Mouse (Mus musculus): Measurements from ENCODE around the gene Msmo1. TPM values are rescaled to one million over a fixed set of nuclear protein-coding genes. Genes with fewer than 3 reads are reported as not detected.

Msmo1 gene
- 65.0 TPM for polyA plus RNA-seq (2012; fragmentation: generic; extraction: Trizol)

GRCm38 (mm10) chr8:64733271-64733943 lies at the start of gene Msmo1:
Msmo1 (minus strand) TSS chr8:64733792.
- H3K36me3 ChIP-seq (ENCODE audit: control insufficient read depth, insufficient read depth): peaks cover 27% of the 10 kb centered on the region
- H3K4me2 ChIP-seq (ENCODE audit: low read depth): peak within 1 kb of the TSS; percentile 72
- TF ChIP-seq TCF3 (IDR thresholded peaks at IDR 0.05; ENCODE audit: insufficient read length, low read depth) (no peak), SRF (IDR thresholded peaks at IDR 0.05; ENCODE audit: control insufficient read depth, insufficient read length, low read depth) (peak; percentile 50), TCF12 (IDR thresholded peaks at IDR 0.05; ENCODE audit: insufficient read depth, poor library complexity, severe bottlenecking) (no peak), MYOD1 (IDR thresholded peaks at IDR 0.05; ENCODE audit: control insufficient read depth in 1 of 3, insufficient read length in 2 of 3, low read depth in 2 of 3) (peak in 2 of 3 experiments; percentile 71 to 79), USF1 (IDR thresholded peaks at IDR 0.05; ENCODE audit: low read depth) (peak; percentile 29), POLR2AphosphoS2 (IDR thresholded peaks at IDR 0.05; ENCODE audit: insufficient read length, low read depth) (peak; percentile 93), E2F4 (IDR thresholded peaks at IDR 0.05; ENCODE audit: insufficient read depth) (peak; percentile 73), MYOG (IDR thresholded peaks at IDR 0.05; ENCODE audit: control insufficient read depth in 1 of 3, insufficient read depth in 1 of 3, insufficient read length in 2 of 3, low read depth in 2 of 3) (peak in 2 of 3 experiments; percentile 22 to 43), REST (IDR thresholded peaks at IDR 0.05; ENCODE audit: insufficient read depth, insufficient read length) (no peak), CEBPB (IDR thresholded peaks at IDR 0.05; ENCODE audit: insufficient read depth, poor library complexity, severe bottlenecking) (no peak), POLR2A (IDR thresholded peaks at IDR 0.05; ENCODE audit: insufficient read length, low read depth) (peak; percentile 91)
- H3ac ChIP-seq (ENCODE audit: control insufficient read depth, insufficient read length): peak within 1 kb of the TSS; percentile 47
- peak within 1 kb of the TSS; percentile 84 for H3K4me3 ChIP-seq
- H3K79me2 ChIP-seq (ENCODE audit: control insufficient read depth, insufficient read depth): peaks cover 50% of the 10 kb centered on the region
- H3K27me3 ChIP-seq (ENCODE audit: control insufficient read depth, insufficient read depth, insufficient read length): no peaks in the 10 kb centered on the region

- Histone ChIP-seq H3K79me2 (ENCODE audit: control insufficient read depth, insufficient read depth) (no peaks in the 10 kb centered on the region), H3K4me2 (ENCODE audit: low read depth) (no peak overlapping the region), H3ac (ENCODE audit: control insufficient read depth, insufficient read length) (no peak overlapping the region), H3K27me3 (ENCODE audit: control insufficient read depth, insufficient read depth, insufficient read length) (no peaks in the 10 kb centered on the region), H3K36me3 (ENCODE audit: control insufficient read depth, insufficient read depth) (no peaks in the 10 kb centered on the region), H3K4me3 (no peak overlapping the region)
- TF ChIP-seq USF1 (IDR thresholded peaks at IDR 0.05; ENCODE audit: low read depth) (no peak), REST (IDR thresholded peaks at IDR 0.05; ENCODE audit: insufficient read depth, insufficient read length) (no peak), CEBPB (IDR thresholded peaks at IDR 0.05; ENCODE audit: insufficient read depth, poor library complexity, severe bottlenecking) (no peak), TCF12 (IDR thresholded peaks at IDR 0.05; ENCODE audit: insufficient read depth, poor library complexity, severe bottlenecking) (no peak), TCF3 (IDR thresholded peaks at IDR 0.05; ENCODE audit: insufficient read length, low read depth) (no peak), SRF (IDR thresholded peaks at IDR 0.05; ENCODE audit: control insufficient read depth, insufficient read length, low read depth) (no peak), MYOG (IDR thresholded peaks at IDR 0.05; ENCODE audit: control insufficient read depth in 1 of 3, insufficient read depth in 1 of 3, insufficient read length in 2 of 3, low read depth in 2 of 3) (no peak), E2F4 (IDR thresholded peaks at IDR 0.05; ENCODE audit: insufficient read depth) (no peak)
Observed at GRCm38 (mm10) chr8:64781947-64782346, 48.4 kb upstream of the Msmo1 start.

GRCm38 (mm10) chr8:64777925-64778324 lies 44.3 kb upstream of the Msmo1 start:
- no peaks in the 10 kb centered on the region for H3K36me3 ChIP-seq (ENCODE audit: control insufficient read depth, insufficient read depth)
- no peaks in the 10 kb centered on the region for H3K79me2 ChIP-seq (ENCODE audit: control insufficient read depth, insufficient read depth)
- TF ChIP-seq POLR2A (IDR thresholded peaks at IDR 0.05; ENCODE audit: insufficient read length, low read depth) (no peak), TCF12 (IDR thresholded peaks at IDR 0.05; ENCODE audit: insufficient read depth, poor library complexity, severe bottlenecking) (no peak), MYOD1 (IDR thresholded peaks at IDR 0.05; ENCODE audit: control insufficient read depth in 1 of 3, insufficient read length in 2 of 3, low read depth in 2 of 3) (no peak), SRF (IDR thresholded peaks at IDR 0.05; ENCODE audit: control insufficient read depth, insufficient read length, low read depth) (no peak), MYOG (IDR thresholded peaks at IDR 0.05; ENCODE audit: control insufficient read depth in 1 of 3, insufficient read depth in 1 of 3, insufficient read length in 2 of 3, low read depth in 2 of 3) (no peak), REST (IDR thresholded peaks at IDR 0.05; ENCODE audit: insufficient read depth, insufficient read length) (no peak), TCF3 (IDR thresholded peaks at IDR 0.05; ENCODE audit: insufficient read length, low read depth) (no peak), USF1 (IDR thresholded peaks at IDR 0.05; ENCODE audit: low read depth) (no peak), POLR2AphosphoS2 (IDR thresholded peaks at IDR 0.05; ENCODE audit: insufficient read length, low read depth) (no peak)
- no peak overlapping the region for H3K4me2 ChIP-seq (ENCODE audit: low read depth)
- H3K4me3 ChIP-seq: no peak overlapping the region
- H3ac ChIP-seq (ENCODE audit: control insufficient read depth, insufficient read length): no peak overlapping the region
- no peaks in the 10 kb centered on the region for H3K27me3 ChIP-seq (ENCODE audit: control insufficient read depth, insufficient read depth, insufficient read length)

- Histone ChIP-seq H3K27me3 (ENCODE audit: control insufficient read depth, insufficient read depth, insufficient read length) (no peaks in the 10 kb centered on the region), H3K36me3 (ENCODE audit: control insufficient read depth, insufficient read depth) (no peaks in the 10 kb centered on the region), H3K79me2 (ENCODE audit: control insufficient read depth, insufficient read depth) (no peaks in the 10 kb centered on the region), H3K4me2 (ENCODE audit: low read depth) (no peak overlapping the region), H3K4me3 (no peak overlapping the region), H3ac (ENCODE audit: control insufficient read depth, insufficient read length) (no peak overlapping the region)
- no peak for TF ChIP-seq TCF12 (IDR thresholded peaks at IDR 0.05; ENCODE audit: insufficient read depth, poor library complexity, severe bottlenecking)
- no peak for TF ChIP-seq TCF3 (IDR thresholded peaks at IDR 0.05; ENCODE audit: insufficient read length, low read depth)
Observed at GRCm38 (mm10) chr8:64774136-64774535, 40.5 kb upstream of the Msmo1 start.

GRCm38 (mm10) chr8:64770814-64771213 lies 37.2 kb upstream of the Msmo1 start:
- no peaks in the 10 kb centered on the region for H3K79me2 ChIP-seq (ENCODE audit: control insufficient read depth, insufficient read depth)
- no peaks in the 10 kb centered on the region for H3K36me3 ChIP-seq (ENCODE audit: control insufficient read depth, insufficient read depth)
- no peak overlapping the region for H3K4me2 ChIP-seq (ENCODE audit: low read depth)
- H3ac ChIP-seq (ENCODE audit: control insufficient read depth, insufficient read length): no peak overlapping the region
- TF ChIP-seq TCF3 (IDR thresholded peaks at IDR 0.05; ENCODE audit: insufficient read length, low read depth) (no peak), E2F4 (IDR thresholded peaks at IDR 0.05; ENCODE audit: insufficient read depth) (no peak), POLR2AphosphoS2 (IDR thresholded peaks at IDR 0.05; ENCODE audit: insufficient read length, low read depth) (no peak), MAX (IDR thresholded peaks at IDR 0.05; ENCODE audit: low read depth) (no peak), MYOG (IDR thresholded peaks at IDR 0.05; ENCODE audit: control insufficient read depth in 1 of 3, insufficient read depth in 1 of 3, insufficient read length in 2 of 3, low read depth in 2 of 3) (no peak), CEBPB (IDR thresholded peaks at IDR 0.05; ENCODE audit: insufficient read depth, poor library complexity, severe bottlenecking) (no peak), REST (IDR thresholded peaks at IDR 0.05; ENCODE audit: insufficient read depth, insufficient read length) (no peak)
- no peaks in the 10 kb centered on the region for H3K27me3 ChIP-seq (ENCODE audit: control insufficient read depth, insufficient read depth, insufficient read length)
- H3K4me3 ChIP-seq: no peak overlapping the region
